Mouse (Mus musculus): ENCODE measurements around the gene Itga9.

DNA sequence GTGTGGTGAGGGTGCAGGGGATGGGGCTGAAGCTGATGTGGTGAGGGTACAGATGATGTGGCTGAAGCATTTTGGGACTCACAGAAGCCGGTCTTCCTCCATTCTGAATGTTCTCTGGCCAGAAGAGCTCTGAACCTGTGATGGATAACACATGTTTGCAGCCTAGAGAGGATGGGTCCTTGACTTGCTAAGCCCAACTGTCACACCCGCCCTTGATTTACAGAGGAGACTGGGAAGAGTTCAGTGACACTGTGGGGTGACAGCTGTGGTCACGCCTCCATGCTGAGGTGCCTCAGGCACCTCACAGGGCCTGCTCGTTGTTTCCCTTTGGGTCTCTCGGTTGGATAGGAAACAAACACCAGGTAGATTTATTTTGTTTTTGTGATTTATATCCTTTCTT, 238.5 kb downstream of the Itga9 start:
- no peak for TF ChIP-seq CTCF (conservative IDR thresholded peaks at IDR 0.05; ENCODE audit: insufficient read depth, insufficient read length, low read depth, low read length)
- TF ChIP-seq POLR2A (IDR thresholded peaks at IDR 0.05; ENCODE audit: low read depth, low read length), result no peak
